Mouse (Mus musculus): ENCODE measurements around the gene Slc2a12.
A peak's percentile ranks its signal among the peaks of the same experiment; 100 is the strongest.

Gene Slc2a12

DNA sequence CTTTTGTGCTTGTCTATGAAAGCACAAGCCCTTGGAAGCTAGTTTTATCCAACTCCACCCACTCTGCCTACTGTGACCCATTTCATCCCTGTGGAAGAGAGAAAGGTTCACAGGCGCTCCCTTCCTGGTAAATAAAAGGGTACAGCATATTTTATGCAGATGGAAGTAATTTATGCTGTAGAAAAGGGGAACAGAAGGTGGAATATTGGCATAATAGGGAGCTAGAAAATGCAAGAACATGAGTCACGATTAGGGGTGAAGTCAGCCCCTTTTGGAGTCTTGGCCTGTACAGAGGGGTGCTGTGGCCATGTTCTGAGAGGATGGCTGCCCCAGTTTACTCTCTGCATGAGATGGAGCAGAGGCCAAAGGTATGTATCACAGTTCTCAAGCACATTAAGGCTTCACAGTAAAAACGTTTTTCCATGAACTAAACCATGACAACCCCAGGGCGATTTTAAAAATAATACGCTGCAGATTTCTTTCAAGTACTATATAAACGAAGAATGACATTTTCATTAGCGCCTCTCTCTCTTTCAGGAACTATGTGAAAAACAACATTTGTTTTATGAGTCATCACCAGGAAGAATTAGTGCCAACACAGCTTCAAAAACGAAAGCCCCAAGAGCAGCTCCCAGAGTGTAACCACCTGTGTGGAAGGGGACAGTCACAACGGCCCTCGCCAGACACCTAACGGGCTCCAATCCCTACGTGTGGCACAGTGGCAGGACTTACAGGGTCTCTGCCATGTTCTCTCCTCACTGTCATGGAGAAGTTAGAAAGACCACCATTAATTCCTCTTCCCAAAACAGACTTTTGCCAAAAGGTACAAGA is 56.9 kb downstream of the Slc2a12 start:
- TF ChIP-seq GATA4 (IDR thresholded peaks at IDR 0.05; ENCODE audit: insufficient replicate concordance, low read length), result no peak

- no peak for TF ChIP-seq GATA4 (IDR thresholded peaks at IDR 0.05; ENCODE audit: insufficient replicate concordance, low read length)
Measured at GRCm38 (mm10) chr10:22703844-22704243, 59.0 kb downstream of the Slc2a12 start.

GRCm38 (mm10) chr10:22708190-22708843 is 63.5 kb downstream of the Slc2a12 start:
- TF ChIP-seq GATA4 (IDR thresholded peaks at IDR 0.05; ENCODE audit: insufficient replicate concordance, low read length), result no peak

DNA sequence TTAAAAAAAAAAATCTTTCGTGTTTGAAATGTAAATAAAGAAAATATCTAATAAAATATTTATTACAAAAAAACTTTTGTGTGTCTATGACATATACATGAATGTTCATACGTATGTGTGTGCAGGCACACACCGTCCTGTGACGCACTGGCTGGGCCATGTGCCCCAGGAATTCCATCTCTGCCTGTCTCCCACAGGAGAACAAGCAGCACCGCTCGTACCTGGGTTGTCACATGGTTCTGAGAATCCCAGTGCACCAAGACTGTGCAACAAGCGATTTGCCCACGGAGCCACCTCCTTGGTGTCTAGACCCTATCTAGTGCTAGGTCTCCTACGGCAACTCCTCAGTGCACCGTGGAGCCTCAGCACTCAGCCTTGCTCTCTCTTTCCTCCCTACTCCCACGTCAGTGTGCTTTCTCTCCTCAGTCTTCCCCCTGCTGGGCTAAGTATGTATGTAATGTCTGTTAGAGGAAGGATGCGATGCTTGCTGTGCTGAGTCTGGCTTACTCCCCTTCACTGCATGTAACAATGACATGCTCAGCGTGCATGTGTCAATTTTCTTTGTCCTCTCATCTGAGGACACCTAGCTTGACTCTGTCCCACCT is 65.5 kb downstream of the Slc2a12 start:
- no peak for TF ChIP-seq GATA4 (IDR thresholded peaks at IDR 0.05; ENCODE audit: insufficient replicate concordance, low read length)

DNA sequence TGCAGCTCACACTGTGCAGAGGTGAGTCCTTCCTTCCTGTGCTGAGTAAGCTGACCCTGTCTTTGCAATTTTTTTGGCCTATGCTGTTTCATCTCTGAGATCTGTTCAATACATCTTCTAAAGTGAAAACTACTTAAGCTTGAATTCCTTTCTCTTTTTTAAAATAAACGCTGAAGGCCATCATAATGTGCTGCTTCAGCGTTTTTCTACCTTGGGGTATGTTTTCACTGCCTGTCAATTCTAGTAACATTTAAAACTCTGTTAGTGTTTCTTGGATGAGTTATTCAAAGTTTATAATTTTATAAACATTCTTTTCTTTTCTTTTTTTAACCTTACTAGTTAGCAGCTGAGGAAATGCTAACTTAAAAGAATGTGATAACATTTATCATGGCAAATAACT is 68.1 kb downstream of the Slc2a12 start:
- no peak for TF ChIP-seq GATA4 (IDR thresholded peaks at IDR 0.05; ENCODE audit: insufficient replicate concordance, low read length)

DNA sequence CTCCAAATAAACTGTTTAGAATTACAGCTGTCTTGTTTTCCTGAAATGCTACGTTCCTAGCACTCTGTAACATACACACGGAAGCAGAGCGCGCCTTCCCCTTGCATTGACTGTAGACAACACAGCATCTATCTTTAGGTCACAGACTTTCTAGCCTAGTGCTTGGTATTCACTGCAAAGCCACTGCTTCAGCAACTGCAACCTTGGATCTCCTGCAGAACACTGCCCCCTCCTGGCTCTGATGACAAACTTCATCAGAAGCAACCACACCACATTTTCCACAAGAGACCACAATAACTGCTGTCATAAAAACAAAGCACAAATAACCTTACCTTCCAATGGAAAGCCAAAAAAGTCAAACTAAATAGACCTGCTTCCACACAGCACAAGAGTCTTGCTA is 69.7 kb downstream of the Slc2a12 start:
- no peak for TF ChIP-seq GATA4 (IDR thresholded peaks at IDR 0.05; ENCODE audit: insufficient replicate concordance, low read length)

- no peak for TF ChIP-seq GATA4 (IDR thresholded peaks at IDR 0.05; ENCODE audit: insufficient replicate concordance, low read length)
Measured at GRCm38 (mm10) chr10:22718475-22718874, 73.7 kb downstream of the Slc2a12 start.

DNA sequence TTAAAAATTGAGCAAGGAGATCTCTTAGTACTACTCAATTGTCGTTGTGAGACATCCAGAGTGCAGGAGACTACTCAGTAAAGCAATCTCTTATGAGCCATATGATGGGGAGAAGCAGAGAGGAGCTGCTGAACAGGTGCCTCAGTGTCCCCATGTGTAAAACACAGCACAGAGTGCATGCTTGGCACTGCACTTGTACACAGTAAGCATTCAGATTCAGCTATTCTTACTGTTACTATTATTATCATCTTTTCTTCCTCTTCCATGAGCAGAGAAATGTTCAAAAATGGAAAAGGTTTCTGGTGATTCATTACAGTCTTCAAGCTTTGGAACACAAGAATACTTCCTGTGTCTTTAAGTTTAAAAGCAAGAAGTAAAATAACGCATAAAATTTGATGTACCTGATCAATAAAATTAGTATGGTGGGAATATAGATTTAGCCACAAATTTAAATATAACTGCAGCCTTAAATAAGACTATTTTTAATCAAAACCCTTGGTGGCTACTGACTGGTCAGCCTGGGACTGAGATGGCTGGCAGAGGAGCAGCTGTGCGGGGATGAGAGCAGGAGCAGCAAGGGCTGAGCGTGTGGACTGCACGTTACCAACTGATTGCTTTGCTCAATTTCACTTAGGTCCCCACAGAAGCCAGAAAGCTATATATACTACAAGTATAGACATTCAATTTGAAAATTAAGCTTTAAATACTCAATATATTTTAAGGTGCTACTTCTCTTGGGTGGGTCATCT is 76.1 kb downstream of the Slc2a12 start:
- no peak for TF ChIP-seq GATA4 (IDR thresholded peaks at IDR 0.05; ENCODE audit: insufficient replicate concordance, low read length)

GRCm38 (mm10) chr10:22725166-22725565 is 80.4 kb downstream of the Slc2a12 start:
- no peak for TF ChIP-seq GATA4 (IDR thresholded peaks at IDR 0.05; ENCODE audit: insufficient replicate concordance, low read length)

- no peak for TF ChIP-seq GATA4 (IDR thresholded peaks at IDR 0.05; ENCODE audit: insufficient replicate concordance, low read length)
Measured at GRCm38 (mm10) chr10:22726295-22726694, 81.5 kb downstream of the Slc2a12 start.

- no peak for TF ChIP-seq GATA4 (IDR thresholded peaks at IDR 0.05; ENCODE audit: insufficient replicate concordance, low read length)
Measured at GRCm38 (mm10) chr10:22728257-22728656, 83.4 kb downstream of the Slc2a12 start.

DNA sequence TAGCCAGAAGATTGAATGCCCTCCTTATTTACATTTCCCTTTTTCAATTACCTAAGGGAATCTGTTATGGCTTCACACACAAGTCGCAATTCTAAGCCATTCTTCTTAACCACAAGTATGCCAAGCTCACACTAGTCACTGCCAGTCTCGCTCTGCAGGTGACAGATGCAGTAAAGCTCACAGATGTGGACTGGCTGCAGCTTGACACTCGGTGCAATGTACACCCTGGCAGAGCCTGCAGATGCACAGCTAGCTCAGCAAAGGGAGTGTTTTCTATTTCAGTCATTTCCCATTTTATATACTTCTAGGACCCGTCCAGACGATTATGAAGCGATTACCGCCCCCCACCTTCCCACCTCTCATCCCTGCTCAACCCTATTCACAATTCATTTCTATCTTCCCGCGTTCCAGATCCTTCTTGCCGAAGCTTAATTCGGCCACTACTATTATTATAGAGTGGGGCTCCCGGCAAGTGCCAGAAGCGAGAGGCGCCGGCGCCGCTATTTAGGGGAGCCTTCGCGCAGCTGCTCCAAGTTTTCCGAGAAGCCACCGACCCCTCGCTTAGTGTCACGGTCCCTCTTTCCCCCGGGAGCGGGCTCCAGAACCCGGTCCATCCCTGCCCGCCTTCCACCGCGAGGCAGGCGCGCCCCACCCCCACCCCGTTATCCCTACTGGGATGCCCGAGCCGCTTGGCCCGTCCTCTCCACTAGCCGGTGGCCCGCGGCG is 85.6 kb downstream of the Slc2a12 start:
- TF ChIP-seq GATA4 (IDR thresholded peaks at IDR 0.05; ENCODE audit: insufficient replicate concordance, low read length), result no peak

- no peak for TF ChIP-seq GATA4 (IDR thresholded peaks at IDR 0.05; ENCODE audit: insufficient replicate concordance, low read length)
Measured at GRCm38 (mm10) chr10:22730992-22731271, 86.1 kb downstream of the Slc2a12 start.

GRCm38 (mm10) chr10:22731272-22732093 is 86.7 kb downstream of the Slc2a12 start, which contains the start of gene Tbpl1:
Gene Tbpl1, minus strand, starts transcription at chr10:22731938.
- TF ChIP-seq GATA4 (IDR thresholded peaks at IDR 0.05; ENCODE audit: insufficient replicate concordance, low read length), result peak; percentile 51; the same call in 1 of the 2 replicates
